Mouse (Mus musculus) Patski (cell line): Measurements from ENCODE around the gene Tjp3. TPM values are rescaled to one million over a fixed set of nuclear protein-coding genes. Genes with fewer than 3 reads are reported as not detected.
A peak's percentile ranks its signal among the peaks of the same experiment; 100 is the strongest.

Experiments
- ATAC-seq: fragments of 100-300 bp; one replicate; pipeline ENCODE4 v1.8.0; 2021
- CTCF ChIA-PET: fragments of 350-600 bp; sonication (Branson Sonifier 250); formaldehyde crosslinking; loops from one replicate; lab custom pipeline; 2022; ENCODE audit warnings: inconsistent platforms; lab: Charles Lee
- POLR2A ChIA-PET: fragments of 350-600 bp; sonication (Branson Sonifier 250); formaldehyde crosslinking; loops from one replicate; lab custom pipeline; 2022; ENCODE audit warnings: antibody characterized with exemption, inconsistent platforms; lab: Charles Lee
- DNase-seq: peaks from one replicate; pipeline ENCODE4 v3.0.0-alpha.2; 2011; ENCODE audit warnings: low read depth, low spot score
- H3K27me3 ChIP-seq: fragments of 371-371 bp; one replicate; pipeline ENCODE4 v1.5.1; 2021
- CTCF ChIP-seq: fragments of 100-300 bp; IDR thresholded peaks from one replicate; pipeline ENCODE4 v1.5.1; 2021
- in situ Hi-C: fragments of 300-500 bp; cut with MboI; formaldehyde crosslinking; loops from 3 replicates; pipeline ENCODE4 v1.11.1; 2018; ENCODE audit warnings: low pct_unique_long_range_greater_than_20kb, mixed read lengths
- polyA plus RNA-seq: library from polyadenylated mRNA; unstranded; gene quantifications from one replicate; pipeline ENCODE4 v1.2.3, GENCODE M21; 2021

The Tjp3 gene
- polyA plus RNA-seq, 1 experiment from 2014 or later = 6.5 TPM

- DNase-seq (no peak), ATAC-seq (no peak)
- no peak for TF ChIP-seq CTCF
- ChIA-PET POLR2A (no interaction called here), CTCF (interaction anchor here (1.2 kb wide), 1 partner anchor 26 kb away, joined by 3 read pairs; no protein-coding TSS in a partner anchor)
- in situ Hi-C loops = no loop called here
- H3K27me3 ChIP-seq = no peaks in the 10 kb centered on the region
These were observed 11.9 kb downstream of the Tjp3 start for GRCm38 (mm10) chr10:81279496-81279895.

DNA sequence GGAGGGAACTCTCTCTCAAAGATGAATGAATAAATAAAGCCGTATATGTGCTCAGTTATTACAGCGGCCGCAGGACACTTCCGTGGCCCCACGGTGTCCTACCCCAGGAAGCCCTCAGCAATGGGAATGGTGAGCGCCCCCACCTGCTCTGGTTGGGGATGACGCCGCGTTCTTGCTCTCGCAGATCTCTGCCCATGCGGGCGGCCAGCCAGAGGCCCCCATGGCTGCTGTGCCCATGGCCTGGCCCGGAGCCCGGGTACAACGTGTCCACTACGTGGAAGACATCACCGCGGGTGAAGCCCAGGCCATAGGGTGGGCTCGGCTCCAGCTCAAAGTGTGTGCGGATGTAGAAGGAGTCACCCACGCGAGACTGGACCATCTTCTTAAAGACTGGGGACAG lies 13.7 kb downstream of the Tjp3 start:
- ChIA-PET POLR2A (no interaction called here), CTCF (interaction anchor here (0.7 to 1.7 kb wide), 3 partner anchors 10 to 12 kb away, joined by 3 to 5 read pairs (median 3); partner anchors contain the start of gene Apba3)
- in situ Hi-C loops = no loop called here
- no peak for DNase-seq
- H3K27me3 ChIP-seq = no peaks in the 10 kb centered on the region
- no peak for TF ChIP-seq CTCF
- ATAC-seq = no peak

- in situ Hi-C loops = no loop called here
These were observed 17.5 kb downstream of the Tjp3 start for GRCm38 (mm10) chr10:81273842-81274241.

DNA sequence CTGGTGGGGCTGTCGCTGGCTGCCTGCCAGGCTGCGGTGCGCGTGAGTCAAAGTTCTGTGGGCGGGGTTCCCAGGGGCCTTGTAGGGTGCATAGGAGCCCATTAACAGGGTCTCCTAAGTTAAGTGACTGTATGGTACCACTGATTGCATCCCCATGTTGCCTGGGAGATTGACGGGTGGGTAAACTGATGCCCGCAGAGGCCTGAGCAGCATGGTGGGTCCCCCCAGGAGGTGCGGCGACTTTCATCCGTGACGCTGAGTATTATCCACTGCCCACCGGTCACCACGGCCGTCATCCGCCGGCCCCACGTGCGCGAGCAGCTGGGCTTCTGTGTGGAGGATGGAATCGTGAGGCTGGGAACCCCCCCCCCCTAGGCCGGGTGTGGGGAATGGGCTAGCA lies 19.0 kb downstream of the Tjp3 start:
- in situ Hi-C loops = no loop called here
- H3K27me3 ChIP-seq = no peaks in the 10 kb centered on the region
- no peak for TF ChIP-seq CTCF
- CTCF ChIA-PET = no interaction called here
- no peak for DNase-seq
- POLR2A ChIA-PET = no interaction called here
- ATAC-seq = no peak

More at GRCm38 (mm10) chr10:81273842-81274241, 17.5 kb downstream of the Tjp3 start:
- ATAC-seq (no peak), DNase-seq (no peak)
- ChIA-PET POLR2A (no interaction called here), CTCF (interaction anchor here (1.4 kb wide), 1 partner anchor 19 kb away, joined by 4 read pairs; the partner anchor contains the start of gene Pip5k1c)
- TF ChIP-seq CTCF = no peak
- H3K27me3 ChIP-seq = no peaks in the 10 kb centered on the region

DNA sequence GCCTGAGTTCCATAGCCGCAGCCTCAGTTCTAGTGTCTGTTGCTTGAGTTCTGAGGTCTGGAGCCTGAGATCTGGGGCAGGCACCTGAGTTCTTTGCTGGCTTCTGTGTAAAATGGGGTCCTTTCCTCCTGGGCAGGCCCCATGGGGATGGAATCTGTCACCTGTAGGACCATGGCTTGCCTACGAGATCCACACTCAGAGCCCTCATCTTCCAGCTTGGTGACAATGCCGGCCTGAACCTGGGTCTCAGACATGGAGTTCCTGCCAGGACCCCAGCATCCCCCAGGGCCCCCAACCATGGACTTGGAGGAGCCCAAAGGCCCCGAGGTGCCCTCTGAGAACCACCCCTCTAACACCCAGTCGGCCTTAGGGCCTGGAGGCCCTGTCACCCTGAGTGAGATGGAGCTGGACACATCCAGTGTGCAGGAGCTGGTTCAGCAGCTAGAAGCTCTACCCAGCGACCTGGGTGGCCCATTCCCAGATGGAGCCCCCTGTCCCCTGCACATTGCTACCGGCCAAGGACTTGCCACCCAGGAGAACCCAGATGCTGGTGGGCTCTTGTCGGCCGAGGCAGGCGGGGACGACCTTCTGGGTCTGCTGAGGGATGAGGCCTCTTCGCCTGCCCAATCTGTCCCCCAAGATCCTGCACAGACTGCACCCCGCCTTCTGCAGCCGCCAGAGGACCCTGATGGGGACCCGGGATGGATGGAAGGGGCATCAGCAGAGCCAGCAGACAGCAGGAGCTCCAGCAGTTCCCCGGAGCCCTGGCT lies 22.6 kb downstream of the Tjp3 start:
- TF ChIP-seq CTCF = no peak
- DNase-seq (no peak), ATAC-seq (no peak)
- no peaks in the 10 kb centered on the region for H3K27me3 ChIP-seq
- in situ Hi-C loops = no loop called here
- CTCF ChIA-PET = interaction anchor here (1.3 to 2.1 kb wide), 2 partner anchors 20 to 24 kb away, joined by 5 to 6 read pairs; partner anchors contain the start of gene Pip5k1c
- POLR2A ChIA-PET = interaction anchor here (2.0 kb wide), 1 partner anchor 16 kb away, joined by 8 read pairs; no protein-coding TSS in a partner anchor

GRCm38 (mm10) chr10:81268056-81268455 lies 23.3 kb downstream of the Tjp3 start:
- in situ Hi-C loops = no loop called here
- TF ChIP-seq CTCF = no peak
- ChIA-PET POLR2A (interaction anchor here (2.0 kb wide), 1 partner anchor 17 kb away, joined by 8 read pairs; no protein-coding TSS in a partner anchor), CTCF (interaction anchor here (2.1 kb wide), 1 partner anchor 21 kb away, joined by 6 read pairs; no protein-coding TSS in a partner anchor)
- ATAC-seq = no peak
- no peaks in the 10 kb centered on the region for H3K27me3 ChIP-seq
- DNase-seq = peak; percentile 66

DNA sequence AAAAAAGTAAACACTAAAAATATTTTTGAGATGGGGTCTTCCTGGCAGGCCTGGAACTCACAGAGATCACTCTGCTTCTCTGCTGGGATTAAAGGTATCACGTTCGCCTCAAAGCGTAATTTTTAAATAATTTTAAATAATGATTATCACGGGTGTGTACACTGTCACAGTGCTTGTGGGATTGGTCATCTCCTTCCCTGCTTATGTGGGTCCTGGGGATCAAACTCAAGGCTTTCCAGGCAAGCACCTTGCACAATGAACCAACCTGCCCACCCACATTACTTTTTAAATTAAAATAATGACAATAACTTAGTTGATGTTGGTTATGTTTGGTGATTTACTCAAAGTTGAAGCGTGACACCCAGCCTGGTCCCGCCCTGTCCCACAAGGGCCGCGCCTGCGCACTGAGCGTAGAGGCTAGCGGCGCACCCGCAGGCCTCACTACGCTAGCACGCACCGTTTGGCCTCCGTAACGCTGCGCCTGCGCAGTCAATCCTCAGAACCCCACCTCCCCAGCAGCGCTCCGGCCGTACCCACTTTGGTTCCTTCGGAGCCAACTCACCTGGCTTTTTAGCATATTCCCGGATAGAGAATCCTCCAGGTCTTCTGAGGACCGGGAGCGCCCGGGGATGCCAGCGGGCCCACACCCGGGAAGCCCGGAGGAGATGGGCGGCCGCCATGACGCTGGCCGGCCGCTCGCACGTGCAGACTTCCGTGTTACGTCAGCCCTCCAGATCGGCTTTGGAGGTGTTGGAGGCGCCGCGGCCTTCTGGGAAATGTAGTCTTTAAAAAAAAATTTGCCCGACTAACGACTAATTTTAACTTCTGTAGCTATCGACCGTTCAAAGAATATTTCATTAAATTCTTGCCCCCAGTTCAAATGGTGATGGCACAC lies 24.9 kb downstream of the Tjp3 start, which contains the start of the genes Mrpl54 and Apba3:
Gene Mrpl54 (minus strand): TSS at position 724 of the 895 bp plus-strand sequence.
Gene Apba3 (plus strand): TSS at position 750 of the 895 bp plus-strand sequence.
- TF ChIP-seq CTCF = no peak
- DNase-seq (peak; percentile 66), ATAC-seq (peak; percentile 63)
- CTCF ChIA-PET = interaction anchor here (0.7 to 1.4 kb wide), 5 partner anchors 12 to 26 kb away, joined by 3 to 6 read pairs (median 3); no protein-coding TSS in a partner anchor
- in situ Hi-C loops = no loop called here
- POLR2A ChIA-PET = interaction anchor here (0.6 kb wide), 1 partner anchor 1190 kb away, joined by 5 read pairs; no protein-coding TSS in a partner anchor
- H3K27me3 ChIP-seq = no peaks in the 10 kb centered on the region

DNA sequence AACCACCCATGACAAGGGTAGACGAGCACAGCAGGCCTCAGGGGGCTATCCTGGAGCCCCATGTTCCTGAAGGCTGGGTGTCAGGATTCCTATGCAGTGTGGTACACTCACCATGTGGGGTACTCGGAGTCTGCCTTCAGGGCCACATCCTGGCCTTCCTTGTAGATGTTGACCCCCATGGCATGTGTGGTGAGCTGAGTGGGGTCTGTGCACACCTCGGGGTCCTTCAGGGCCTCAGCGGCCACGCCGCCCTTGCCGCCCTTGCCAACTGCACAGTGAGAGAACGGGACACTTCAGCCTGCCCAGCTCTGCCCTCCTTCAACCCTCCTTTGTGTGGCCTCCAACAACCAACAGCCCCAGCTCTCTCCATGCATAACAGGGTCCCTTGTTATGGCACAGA lies 25.8 kb downstream of the Tjp3 start:
- in situ Hi-C loops = no loop called here
- TF ChIP-seq CTCF = no peak
- ChIA-PET POLR2A (interaction anchor here (1.0 kb wide), 1 partner anchor 24 kb away, joined by 3 read pairs; no protein-coding TSS in a partner anchor), CTCF (interaction anchor here (0.7 to 1.4 kb wide), 3 partner anchors 12 to 25 kb away, joined by 3 to 6 read pairs (median 4); no protein-coding TSS in a partner anchor)
- no peak for DNase-seq
- ATAC-seq = no peak
- no peaks in the 10 kb centered on the region for H3K27me3 ChIP-seq

DNA sequence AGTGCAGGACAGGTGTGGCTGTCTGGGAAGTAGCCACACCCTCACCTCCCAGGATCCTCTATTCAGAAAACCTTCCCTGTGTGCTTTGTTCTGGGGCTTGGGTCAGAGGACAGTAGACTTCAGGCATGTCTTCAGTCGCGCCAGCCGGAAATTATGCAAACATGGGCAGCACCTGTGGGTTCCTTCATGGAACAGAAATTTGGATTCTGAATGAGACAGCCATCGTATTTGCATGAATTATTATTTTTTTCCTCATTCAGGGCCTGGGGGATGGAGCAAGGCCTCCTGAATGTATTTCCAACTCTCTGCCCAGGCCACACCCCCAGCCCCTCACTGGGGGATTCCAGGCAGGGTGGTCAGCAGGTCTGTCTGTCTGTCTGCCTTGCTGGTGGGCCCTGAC lies 30.4 kb downstream of the Tjp3 start:
- DNase-seq (no peak), ATAC-seq (no peak)
- in situ Hi-C loops = no loop called here
- H3K27me3 ChIP-seq = peaks cover 29% of the 10 kb centered on the region
- CTCF ChIA-PET = no interaction called here
- no peak for TF ChIP-seq CTCF
- POLR2A ChIA-PET = no interaction called here
